Mouse (Mus musculus): ENCODE results near the gene Pou2f3. TPM values are rescaled to one million over a fixed set of nuclear protein-coding genes. Genes with fewer than 3 reads are reported as not detected.

The Pou2f3 gene
- polyA plus RNA-seq, 1 experiment = 1.7 TPM

- Histone ChIP-seq H3K4me1 (replicated peaks; ENCODE audit: control insufficient read depth, insufficient read depth, low read length) (peaks cover 7% of the 10 kb centered on the region), H3K36me3 (ENCODE audit: control insufficient read depth, insufficient read depth, low read length) (no peaks in the 10 kb centered on the region), H3K27ac (ENCODE audit: control insufficient read depth, insufficient read depth, low read length) (no peak overlapping the region), H3K4me3 (ENCODE audit: control insufficient read depth, insufficient read depth, low read length) (no peak overlapping the region), H3K27me3 (ENCODE audit: control insufficient read depth, insufficient read depth, low read length) (peaks cover 12% of the 10 kb centered on the region)
- TF ChIP-seq CTCF (IDR thresholded peaks at IDR 0.05; ENCODE audit: borderline replicate concordance, control insufficient read depth, extremely low read depth, insufficient read depth, low read length, poor library complexity) (no peak), POLR2A (IDR thresholded peaks at IDR 0.05; ENCODE audit: control insufficient read depth, extremely low read depth, insufficient read depth, low read length, poor library complexity) (no peak)
- WGBS = 84% methylated on average over 3 of the region's 3 CpGs
- no peak for DNase-seq
Observed at GRCm38 (mm10) chr9:43108721-43109120, 101.4 kb downstream of the Pou2f3 start.

GRCm38 (mm10) chr9:43108081-43108480 is 102.1 kb downstream of the Pou2f3 start:
- Histone ChIP-seq H3K27ac (ENCODE audit: control insufficient read depth, insufficient read depth, low read length) (no peak overlapping the region), H3K36me3 (ENCODE audit: control insufficient read depth, insufficient read depth, low read length) (no peaks in the 10 kb centered on the region), H3K4me3 (ENCODE audit: control insufficient read depth, insufficient read depth, low read length) (no peak overlapping the region), H3K4me1 (replicated peaks; ENCODE audit: control insufficient read depth, insufficient read depth, low read length) (peaks cover 7% of the 10 kb centered on the region), H3K27me3 (ENCODE audit: control insufficient read depth, insufficient read depth, low read length) (peaks cover 15% of the 10 kb centered on the region)
- WGBS = 78% methylated on average over 1 of the region's 1 CpGs
- TF ChIP-seq POLR2A (IDR thresholded peaks at IDR 0.05; ENCODE audit: control insufficient read depth, extremely low read depth, insufficient read depth, low read length, poor library complexity) (no peak), CTCF (IDR thresholded peaks at IDR 0.05; ENCODE audit: borderline replicate concordance, control insufficient read depth, extremely low read depth, insufficient read depth, low read length, poor library complexity) (no peak)
- DNase-seq = no peak

- DNase-seq = no peak
- H3K27me3 ChIP-seq (ENCODE audit: control insufficient read depth, insufficient read depth, low read length) = peaks cover 15% of the 10 kb centered on the region
- H3K27ac ChIP-seq (ENCODE audit: control insufficient read depth, insufficient read depth, low read length) = no peak overlapping the region
- WGBS = 36% methylated on average over 5 of the region's 5 CpGs
- no peak overlapping the region for H3K4me3 ChIP-seq (ENCODE audit: control insufficient read depth, insufficient read depth, low read length)
- TF ChIP-seq POLR2A (IDR thresholded peaks at IDR 0.05; ENCODE audit: control insufficient read depth, extremely low read depth, insufficient read depth, low read length, poor library complexity) (no peak), CTCF (IDR thresholded peaks at IDR 0.05; ENCODE audit: borderline replicate concordance, control insufficient read depth, extremely low read depth, insufficient read depth, low read length, poor library complexity) (no peak)
- H3K36me3 ChIP-seq (ENCODE audit: control insufficient read depth, insufficient read depth, low read length) = no peaks in the 10 kb centered on the region
- peaks cover 7% of the 10 kb centered on the region for H3K4me1 ChIP-seq (replicated peaks; ENCODE audit: control insufficient read depth, insufficient read depth, low read length)
Observed at GRCm38 (mm10) chr9:43107555-43107954, 102.6 kb downstream of the Pou2f3 start.

GRCm38 (mm10) chr9:43107187-43107517 is 103.0 kb downstream of the Pou2f3 start, which contains the start of gene Arhgef12:
TSS of gene Arhgef12 (minus strand) at chr9:43107239.
- peaks cover 15% of the 10 kb centered on the region for H3K27me3 ChIP-seq (ENCODE audit: control insufficient read depth, insufficient read depth, low read length)
- no peak for DNase-seq
- H3K4me1 ChIP-seq (replicated peaks; ENCODE audit: control insufficient read depth, insufficient read depth, low read length) = peaks cover 7% of the 10 kb centered on the region
- H3K4me3 ChIP-seq (ENCODE audit: control insufficient read depth, insufficient read depth, low read length) = peak within 1 kb of the TSS; percentile 46
- WGBS = 36% methylated on average over 10 of the region's 10 CpGs
- no peak for TF ChIP-seq POLR2A (IDR thresholded peaks at IDR 0.05; ENCODE audit: control insufficient read depth, extremely low read depth, insufficient read depth, low read length, poor library complexity)
- TF ChIP-seq CTCF (IDR thresholded peaks at IDR 0.05; ENCODE audit: borderline replicate concordance, control insufficient read depth, extremely low read depth, insufficient read depth, low read length, poor library complexity) = no peak
- no peaks in the 10 kb centered on the region for H3K36me3 ChIP-seq (ENCODE audit: control insufficient read depth, insufficient read depth, low read length)
- no peak within 1 kb of the TSS for H3K27ac ChIP-seq (ENCODE audit: control insufficient read depth, insufficient read depth, low read length)

- Histone ChIP-seq H3K36me3 (ENCODE audit: control insufficient read depth, insufficient read depth, low read length) (no peaks in the 10 kb centered on the region), H3K4me1 (replicated peaks; ENCODE audit: control insufficient read depth, insufficient read depth, low read length) (peaks cover 7% of the 10 kb centered on the region), H3K4me3 (ENCODE audit: control insufficient read depth, insufficient read depth, low read length) (peak overlapping the region; percentile 46), H3K27ac (ENCODE audit: control insufficient read depth, insufficient read depth, low read length) (no peak overlapping the region), H3K27me3 (ENCODE audit: control insufficient read depth, insufficient read depth, low read length) (peaks cover 15% of the 10 kb centered on the region)
- TF ChIP-seq CTCF (IDR thresholded peaks at IDR 0.05; ENCODE audit: borderline replicate concordance, control insufficient read depth, extremely low read depth, insufficient read depth, low read length, poor library complexity) (no peak), POLR2A (IDR thresholded peaks at IDR 0.05; ENCODE audit: control insufficient read depth, extremely low read depth, insufficient read depth, low read length, poor library complexity) (no peak)
- no peak for DNase-seq
- WGBS = 15% methylated on average over 22 of the region's 22 CpGs
Observed at GRCm38 (mm10) chr9:43106426-43107186, 103.6 kb downstream of the Pou2f3 start.

GRCm38 (mm10) chr9:43105664-43106361 is 104.4 kb downstream of the Pou2f3 start:
- DNase-seq = peak; percentile 51
- TF ChIP-seq POLR2A (IDR thresholded peaks at IDR 0.05; ENCODE audit: control insufficient read depth, extremely low read depth, insufficient read depth, low read length, poor library complexity) (no peak), CTCF (IDR thresholded peaks at IDR 0.05; ENCODE audit: borderline replicate concordance, control insufficient read depth, extremely low read depth, insufficient read depth, low read length, poor library complexity) (0 out of 2 replicates have a peak, but pooled peaks have one; percentile 16)
- H3K4me1 ChIP-seq (replicated peaks; ENCODE audit: control insufficient read depth, insufficient read depth, low read length) = peaks cover 7% of the 10 kb centered on the region
- 1% methylated on average over 86 of the region's 91 CpGs for WGBS
- peaks cover 15% of the 10 kb centered on the region for H3K27me3 ChIP-seq (ENCODE audit: control insufficient read depth, insufficient read depth, low read length)
- H3K27ac ChIP-seq (ENCODE audit: control insufficient read depth, insufficient read depth, low read length) = no peak overlapping the region
- H3K36me3 ChIP-seq (ENCODE audit: control insufficient read depth, insufficient read depth, low read length) = no peaks in the 10 kb centered on the region
- peak overlapping the region; percentile 46 for H3K4me3 ChIP-seq (ENCODE audit: control insufficient read depth, insufficient read depth, low read length)

All from thymus, adult 2 months (tissue).